Mouse (Mus musculus) ES-E14 (cell line): ENCODE data around the gene Camsap2. TPM values are rescaled to one million over a fixed set of nuclear protein-coding genes. Genes with fewer than 3 reads are reported as not detected.

ENCODE experiments used
- DNase-seq: peaks from one replicate; pipeline ENCODE4 v3.0.0-alpha.2; 2013; ENCODE audit warnings: low read depth, low spot score
- H3K27ac ChIP-seq: 2 replicates; pipeline ENCODE4 v1.5.1; 2012; ENCODE audit warnings: low read depth, mild to moderate bottlenecking, low read length, moderate library complexity, mixed read lengths; ENCODE audit not compliant: poor library complexity, insufficient read depth, severe bottlenecking
- H3K36me3 ChIP-seq: 2 replicates; pipeline ENCODE4 v1.6.1; 2012; ENCODE audit warnings: mild to moderate bottlenecking, low read length, moderate library complexity, mixed read lengths; ENCODE audit not compliant: control insufficient read depth, poor library complexity, insufficient read depth, severe bottlenecking
- H3K4me1 ChIP-seq, 2 experiments: fragments of 150-350 bp in 1 of 2; sonication (generic) in 1 of 2; 2 replicates each; pipeline ENCODE4 v1.6.1; 2012; ENCODE audit warnings: low read length in 2 of 2, mild to moderate bottlenecking in 1 of 2, mixed read lengths in 1 of 2; ENCODE audit not compliant: control insufficient read depth in 2 of 2, insufficient read depth in 2 of 2, poor library complexity in 1 of 2
- H3K4me3 ChIP-seq, 2 experiments: fragments of 150-350 bp in 1 of 2; sonication (generic) in 1 of 2; 2 replicates each; pipeline ENCODE4 v1.5.1; 2012; ENCODE audit warnings: low read length in 2 of 2, low read depth in 1 of 2, mild to moderate bottlenecking in 1 of 2, mixed read lengths in 1 of 2; ENCODE audit not compliant: insufficient read depth in 1 of 2, poor library complexity in 1 of 2, severe bottlenecking in 1 of 2
- H3K9ac ChIP-seq: 2 replicates; pipeline ENCODE4 v1.6.1; 2012; ENCODE audit warnings: low read depth, mild to moderate bottlenecking, low read length, mixed read lengths; ENCODE audit not compliant: poor library complexity, insufficient read depth, severe bottlenecking
- H3K9me3 ChIP-seq: fragments of 150-350 bp; sonication (generic); 2 replicates; pipeline ENCODE4 v1.6.1; 2012; ENCODE audit warnings: low read depth, mild to moderate bottlenecking, low read length; ENCODE audit not compliant: control insufficient read depth, insufficient read depth
- CHD2 ChIP-seq: IDR thresholded peaks from 2 replicates; pipeline ENCODE4 v1.6.1; 2014; ENCODE audit warnings: mild to moderate bottlenecking, low read depth, low read length, inconsistent platforms
- HCFC1 ChIP-seq: IDR thresholded peaks from 2 replicates; pipeline ENCODE4 v1.6.1; 2012; ENCODE audit warnings: low read length, inconsistent platforms, borderline replicate concordance; ENCODE audit not compliant: insufficient read depth
- MAFK ChIP-seq: IDR thresholded peaks from 2 replicates; pipeline ENCODE4 v1.6.1; 2014; ENCODE audit warnings: mild to moderate bottlenecking, low read depth, low read length, inconsistent platforms; ENCODE audit not compliant: insufficient read depth
- ZC3H11A ChIP-seq: IDR thresholded peaks from 2 replicates; pipeline ENCODE4 v1.6.1; 2012; ENCODE audit warnings: low read depth, mild to moderate bottlenecking, inconsistent platforms, low read length, borderline replicate concordance
- ZNF384 ChIP-seq: IDR thresholded peaks from 2 replicates; pipeline ENCODE4 v1.6.1; 2012; ENCODE audit warnings: low read depth, low read length, inconsistent platforms
- in situ Hi-C, 2 experiments: fragments of 600-800 bp; cut with MboI; formaldehyde crosslinking; loops; one replicate each; pipeline ENCODE4 v1.15.1; 2025; ENCODE audit warnings: low sequenced_read_pairs in 2 of 2, inconsistent platforms in 1 of 2; ENCODE audit not compliant: unreplicated experiment in 2 of 2
- total RNA-seq: library from RNA; depleted of rRNA; stranded (reverse); fragments of 300-350 nt; gene quantifications from 2 replicates; pipeline ENCODE4 v1.2.3, GENCODE M21; 2012; rRNA removed

Camsap2 gene
- total RNA-seq, 1 experiment, result 20.3 TPM

- Histone ChIP-seq H3K9me3 (no peaks in the 10 kb centered on the region), H3K36me3 (peaks cover 35% of the 10 kb centered on the region), H3K4me1 (peaks cover 0 to 6% of the 10 kb centered on the region in 2 experiments; a peak in 1 of 4 replicates), H3K9ac (no peak overlapping the region), H3K27ac (no peak overlapping the region), H3K4me3 (no peak overlapping the region)
- no peak for DNase-seq
- in situ Hi-C loops, result no loop called here
- TF ChIP-seq ZNF384 (no peak), ZC3H11A (no peak), MAFK (no peak), CHD2 (no peak), HCFC1 (no peak)
These were observed 125.7 kb downstream of the Camsap2 start for GRCm38 (mm10) chr1:136220037-136220871.

Other genes with a start within 250 kb of the Camsap2 start
- 3.0 and 4.4 TPM in 2 replicates for gene Kif21b, start 214.7 kb downstream of the Camsap2 start, total RNA-seq
- 0.22 and 0.26 TPM in 2 replicates for gene Mroh3, start 133.3 kb downstream of the Camsap2 start, total RNA-seq
- 8.5 and 9.6 TPM in 2 replicates for gene Inava, start 111.8 kb downstream of the Camsap2 start, total RNA-seq
- gene Gpr25, start 85.2 kb downstream of the Camsap2 start, total RNA-seq, result not detected in 2 replicates
- 13.7 and 14.0 TPM in 2 replicates for gene Ddx59, start 69.2 kb upstream of the Camsap2 start, total RNA-seq
- gene Kif14, start 120.2 kb upstream of the Camsap2 start, total RNA-seq, result 12.2 and 12.9 TPM in 2 replicates